Mouse (Mus musculus): ENCODE measurements around the gene Pdhb. TPM values are rescaled to one million over a fixed set of nuclear protein-coding genes. Genes with fewer than 3 reads are reported as not detected.
"Not testable (repeated sequence)": the region's sequence is repeated elsewhere in the genome, so short reads cannot be mapped to it uniquely, and the experiment has no call there.

The Pdhb gene
- polyA plus RNA-seq, 2 experiments from 2014 or later, result 139 to 163 TPM

GRCm38 (mm10) chr14:8132789-8133188 is 40.0 kb downstream of the Pdhb start:
- ATAC-seq, result no peak

GRCm38 (mm10) chr14:8127971-8128370 is 44.9 kb downstream of the Pdhb start:
- no peak for ATAC-seq

GRCm38 (mm10) chr14:8124046-8124881 is 48.6 kb downstream of the Pdhb start:
- no peak for ATAC-seq

DNA sequence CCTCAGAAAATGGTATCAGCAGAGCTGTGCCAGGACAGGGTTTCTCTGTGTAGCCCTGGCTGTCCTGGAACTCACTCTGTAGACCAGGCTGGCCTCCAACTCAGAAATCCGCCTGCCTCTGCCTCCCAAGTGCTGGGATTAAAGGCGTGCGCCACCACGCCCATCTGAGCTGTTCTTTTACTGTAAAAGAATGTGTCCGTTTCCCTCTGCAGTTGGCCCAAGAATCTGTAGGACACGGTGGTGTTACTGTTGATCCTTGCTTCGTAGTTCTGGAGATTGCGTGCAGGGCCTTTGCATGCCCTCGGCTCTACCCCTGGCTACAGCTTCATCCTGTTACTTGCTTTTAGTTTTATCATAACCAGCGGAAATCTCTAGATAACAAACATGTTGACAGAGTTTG is 49.2 kb downstream of the Pdhb start:
- ATAC-seq, result not testable (repeated sequence)

GRCm38 (mm10) chr14:8123141-8123540 is 49.7 kb downstream of the Pdhb start:
- no peak for ATAC-seq

DNA sequence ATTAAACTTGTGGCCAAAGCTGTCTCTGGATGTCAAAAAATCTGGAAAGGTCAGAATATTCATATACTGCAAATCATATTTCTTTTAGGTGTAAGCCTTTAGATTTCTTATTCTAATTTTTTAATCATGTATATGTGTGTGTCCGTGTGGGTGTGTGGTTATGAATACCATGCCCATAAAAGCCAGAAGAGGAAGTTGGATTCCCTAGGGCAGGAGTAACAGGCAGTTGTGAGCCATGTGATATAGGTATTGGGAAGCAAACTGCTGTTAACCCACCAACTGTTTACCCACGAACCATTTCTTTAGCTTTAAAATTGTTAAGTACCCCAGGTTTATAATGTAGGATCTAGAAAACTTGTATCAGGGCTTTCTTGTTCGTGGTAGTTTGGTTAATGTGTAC is 52.9 kb downstream of the Pdhb start:
- ATAC-seq, result no peak

GRCm38 (mm10) chr14:8119454-8119853 is 53.4 kb downstream of the Pdhb start:
- ATAC-seq, result no peak

DNA sequence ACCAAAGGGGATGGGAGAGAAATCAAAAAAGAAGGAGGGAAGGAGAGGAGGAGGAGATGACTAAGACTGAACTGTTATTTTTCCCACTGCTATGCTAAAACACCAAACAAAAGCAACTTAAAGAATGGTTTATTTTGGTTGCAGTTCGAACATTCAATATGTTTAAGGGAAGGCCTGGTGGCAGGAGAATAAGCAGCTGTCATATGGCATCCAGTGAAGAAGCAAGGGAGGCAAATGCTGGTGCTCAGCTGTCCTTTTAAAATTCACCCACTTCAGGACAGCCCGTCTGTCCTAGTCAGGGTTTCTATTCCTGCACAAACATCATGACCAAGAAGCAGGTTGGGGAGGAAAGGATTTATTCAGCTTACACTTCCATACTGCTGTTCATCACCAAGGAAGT is 55.5 kb downstream of the Pdhb start:
- no peak for ATAC-seq

Other genes with a start within 250 kb of the Pdhb start
- gene Gm45521, start 215.7 kb downstream of the Pdhb start, polyA plus RNA-seq (2017; shearing (Covaris generic)), result not detected
- 1 to 10 TPM; 4.6 to 8.5 TPM for gene Dnase1l3, start 178.5 kb downstream of the Pdhb start, polyA plus RNA-seq (2017; shearing (Covaris generic))
- 10 to 100 TPM; 31.1 to 32.8 TPM for gene Abhd6, start 170.1 kb downstream of the Pdhb start, polyA plus RNA-seq (2017; shearing (Covaris generic))
- gene Rpp14, start 92.7 kb downstream of the Pdhb start, polyA plus RNA-seq (2017; shearing (Covaris generic)), result 10 to 100 TPM; 36.6 to 42.7 TPM
- gene Pxk, start 74.8 kb downstream of the Pdhb start, polyA plus RNA-seq (2017; shearing (Covaris generic)), result 10 to 100 TPM; 29.4 to 38.5 TPM
- 1 to 10 TPM; 2.0 to 3.4 TPM for gene Kctd6, start 41.1 kb upstream of the Pdhb start, polyA plus RNA-seq (2017; shearing (Covaris generic))
- gene Acox2, start 86.3 kb upstream of the Pdhb start, polyA plus RNA-seq (2017; shearing (Covaris generic)), result not detected
- gene Fam107a, start 145.0 kb upstream of the Pdhb start, polyA plus RNA-seq (2017; shearing (Covaris generic)), result not detected
- gene Oit1, start 205.7 kb upstream of the Pdhb start, polyA plus RNA-seq (2017; shearing (Covaris generic)), result not detected